Mouse (Mus musculus): ENCODE data around the gene Nsun6.
A peak's percentile ranks its signal among the peaks of the same experiment; 100 is the strongest.

The Nsun6 gene

GRCm38 (mm10) chr2:14989350-14989749, 65.5 kb downstream of the Nsun6 start:
- DNase-seq = no peak

DNA sequence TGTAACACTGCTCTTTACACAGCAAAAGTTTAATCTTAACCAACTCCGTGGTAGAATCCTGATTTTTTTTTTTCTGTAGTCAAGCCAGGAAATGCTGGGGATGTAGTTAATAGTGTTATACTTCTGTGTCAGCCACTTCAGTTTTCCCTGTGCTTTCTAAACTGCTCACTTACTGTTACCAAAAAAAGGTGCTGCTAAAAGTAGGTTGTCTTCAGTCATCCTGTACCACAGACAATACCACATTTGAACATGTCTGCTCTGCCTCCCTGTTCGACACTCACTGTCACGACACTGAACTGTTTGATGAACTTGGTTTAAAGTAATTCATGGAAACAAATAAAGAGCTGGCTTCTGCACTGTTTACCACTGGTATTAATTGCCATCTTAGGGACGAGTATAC, 66.4 kb downstream of the Nsun6 start:
- DNase-seq = no peak

- peak; percentile 3 for DNase-seq
Measured at GRCm38 (mm10) chr2:14984029-14984428, 70.8 kb downstream of the Nsun6 start.

DNA sequence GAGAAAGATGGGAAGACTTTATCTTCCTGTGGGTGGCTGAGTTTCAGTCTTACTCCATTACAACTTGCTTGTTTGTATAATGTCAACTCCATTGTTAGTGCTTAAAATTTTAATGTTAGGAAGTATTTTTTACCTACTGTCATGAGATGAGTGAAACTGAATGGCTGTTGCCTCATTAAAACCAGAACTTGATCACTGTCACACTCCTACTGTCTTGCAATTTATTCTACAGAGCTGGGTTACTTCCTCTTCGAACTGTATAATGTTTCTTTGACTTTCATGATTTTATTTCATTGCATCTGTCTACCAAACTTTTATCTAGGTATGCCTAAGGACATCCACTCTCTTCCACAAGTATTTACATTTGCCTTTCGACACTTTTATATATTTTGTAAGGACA, 93.4 kb downstream of the Nsun6 start:
- no peak for DNase-seq

DNA sequence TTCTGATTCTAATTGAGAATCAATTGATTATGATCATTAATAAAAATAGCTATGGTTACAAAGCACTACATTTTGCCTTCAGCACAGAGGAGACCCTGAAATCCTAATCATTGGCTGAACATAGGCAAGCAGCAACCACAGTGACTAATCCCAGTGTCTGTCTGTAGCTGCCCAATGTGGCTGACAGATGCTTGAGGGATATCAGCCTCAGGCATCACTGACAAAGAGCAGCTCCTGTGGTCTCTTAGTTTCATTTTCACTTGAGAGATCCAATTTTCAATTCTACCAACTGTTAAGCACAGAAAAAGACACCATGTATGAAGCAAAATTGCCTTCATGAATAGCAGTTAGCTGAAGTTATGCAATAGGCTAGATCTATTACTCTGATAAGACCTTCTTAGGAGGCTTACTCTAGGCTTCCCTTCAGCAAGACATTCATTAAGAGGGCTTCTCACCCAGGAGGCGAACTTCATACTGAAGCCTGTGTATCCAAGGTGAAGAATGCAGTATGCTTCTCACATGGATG, 93.8 kb downstream of the Nsun6 start:
- no peak for DNase-seq

- no peak for DNase-seq
Measured at GRCm38 (mm10) chr2:14953090-14953489, 101.8 kb downstream of the Nsun6 start.

All from lung, postnatal 36 days (tissue).